Mouse (Mus musculus) forebrain, embryonic 10.5 days (tissue): ENCODE results near the gene Slc5a10. TPM values are rescaled to one million over a fixed set of nuclear protein-coding genes. Genes with fewer than 3 reads are reported as not detected.
A peak's percentile ranks its signal among the peaks of the same experiment; 100 is the strongest.

Experiments
- DNase-seq: peaks from one replicate; pipeline ENCODE4 v3.0.0-alpha.2; 2017; ENCODE audit warnings: low spot score; ENCODE audit errors: extremely low spot score
- H3K27ac ChIP-seq: fragments of 300-500 bp; sonication (generic); 2 replicates; pipeline ENCODE4 v1.5.1; 2016; ENCODE audit warnings: mild to moderate bottlenecking
- H3K27me3 ChIP-seq: fragments of 300-500 bp; sonication (generic); 2 replicates; pipeline ENCODE4 v1.6.1; 2016; ENCODE audit warnings: mild to moderate bottlenecking; ENCODE audit not compliant: poor library complexity, severe bottlenecking
- H3K36me3 ChIP-seq: fragments of 300-500 bp; sonication (generic); replicated peaks from 2 replicates; pipeline ENCODE4 v1.6.1; 2016; ENCODE audit warnings: mild to moderate bottlenecking, moderate library complexity
- H3K4me1 ChIP-seq: fragments of 300-500 bp; sonication (generic); 2 replicates; pipeline ENCODE4 v1.6.1; 2016
- H3K4me3 ChIP-seq: fragments of 300-500 bp; sonication (generic); 2 replicates; pipeline ENCODE4 v1.5.1; 2016; ENCODE audit warnings: mild to moderate bottlenecking, moderate library complexity
- H3K9me3 ChIP-seq: fragments of 300-500 bp; sonication (generic); 2 replicates; pipeline ENCODE4 v1.6.1; 2016; ENCODE audit warnings: mild to moderate bottlenecking, moderate library complexity
- WGBS: fragments of 180-500 bp; shearing (Covaris S2); methylation state at CpG from one replicate; pipeline ENCODE4 v1.1.7; 2016; 5-methylcytosine and 5-hydroxymethylcytosine counted together
- polyA plus RNA-seq: library from polyadenylated mRNA; unstranded; fragments of >200 nt; fragmentation: Nextera tagmentation; extraction: Ambion mirVana; gene quantifications from 2 replicates; pipeline ENCODE4 v1.2.1, GENCODE M21; 2016

The Slc5a10 gene
- polyA plus RNA-seq = 0.07 and 0.12 TPM in 2 replicates

GRCm38 (mm10) chr11:61720636-61721035 is at the start of gene Slc5a10:
TSS of gene Slc5a10 (minus strand) at chr11:61720826.
- 92% methylated on average over 3 of the region's 3 CpGs for WGBS
- H3K4me1 ChIP-seq = no peaks in the 10 kb centered on the region
- no peaks in the 10 kb centered on the region for H3K36me3 ChIP-seq
- no peaks in the 10 kb centered on the region for H3K27me3 ChIP-seq
- no peak for DNase-seq
- H3K4me3 ChIP-seq = no peak within 1 kb of the TSS
- H3K27ac ChIP-seq = no peak within 1 kb of the TSS
- H3K9me3 ChIP-seq = no peaks in the 10 kb centered on the region

- Histone ChIP-seq H3K27me3 (no peaks in the 10 kb centered on the region), H3K4me3 (peak within 1 kb of the TSS; percentile 70), H3K4me1 (peaks cover 13% of the 10 kb centered on the region), H3K9me3 (no peaks in the 10 kb centered on the region), H3K27ac (peak within 1 kb of the TSS; percentile 95), H3K36me3 (peaks cover 28% of the 10 kb centered on the region)
- DNase-seq = peak; percentile 100
- WGBS = under 1% methylated on average over 51 of the region's 51 CpGs
Observed at GRCm38 (mm10) chr11:61761584-61762407, 41.2 kb upstream of the Slc5a10 start, which contains the start of gene Prpsap2. TSS of gene Prpsap2 (minus strand) at chr11:61762088.

GRCm38 (mm10) chr11:61760518-61760917 is 39.9 kb upstream of the Slc5a10 start:
- no peak overlapping the region for H3K27ac ChIP-seq
- no peak for DNase-seq
- WGBS = 81% methylated on average over 5 of the region's 5 CpGs
- H3K4me1 ChIP-seq = peaks cover 13% of the 10 kb centered on the region
- H3K36me3 ChIP-seq = peaks cover 41% of the 10 kb centered on the region
- peak overlapping the region; percentile 70 for H3K4me3 ChIP-seq
- no peaks in the 10 kb centered on the region for H3K9me3 ChIP-seq
- no peaks in the 10 kb centered on the region for H3K27me3 ChIP-seq

GRCm38 (mm10) chr11:61757151-61757550 is 36.5 kb upstream of the Slc5a10 start:
- H3K4me1 ChIP-seq = peaks cover 13% of the 10 kb centered on the region
- H3K9me3 ChIP-seq = no peaks in the 10 kb centered on the region
- no peaks in the 10 kb centered on the region for H3K27me3 ChIP-seq
- H3K27ac ChIP-seq = no peak overlapping the region
- H3K4me3 ChIP-seq = no peak overlapping the region
- WGBS = 88% methylated on average over 2 of the region's 2 CpGs
- peaks cover 72% of the 10 kb centered on the region for H3K36me3 ChIP-seq
- DNase-seq = no peak

- peaks cover 97% of the 10 kb centered on the region for H3K36me3 ChIP-seq
- no peak for DNase-seq
- no peaks in the 10 kb centered on the region for H3K9me3 ChIP-seq
- H3K4me1 ChIP-seq = no peaks in the 10 kb centered on the region
- no peaks in the 10 kb centered on the region for H3K27me3 ChIP-seq
- H3K27ac ChIP-seq = no peak overlapping the region
- WGBS = 80% methylated on average over 5 of the region's 5 CpGs
- H3K4me3 ChIP-seq = no peak overlapping the region
Observed at GRCm38 (mm10) chr11:61751612-61752011, 31.0 kb upstream of the Slc5a10 start.

- no peaks in the 10 kb centered on the region for H3K27me3 ChIP-seq
- H3K4me3 ChIP-seq = no peak overlapping the region
- DNase-seq = no peak
- H3K9me3 ChIP-seq = no peaks in the 10 kb centered on the region
- H3K4me1 ChIP-seq = no peaks in the 10 kb centered on the region
- 93% methylated on average over 3 of the region's 3 CpGs for WGBS
- H3K36me3 ChIP-seq = peaks cover 98% of the 10 kb centered on the region
- no peak overlapping the region for H3K27ac ChIP-seq
Observed at GRCm38 (mm10) chr11:61747161-61747560, 26.5 kb upstream of the Slc5a10 start.

- no peak for DNase-seq
- no peak overlapping the region for H3K27ac ChIP-seq
- 92% methylated on average over 9 of the region's 9 CpGs for whole genome bisulfite sequencing
- no peak overlapping the region for H3K4me3 ChIP-seq
- no peaks in the 10 kb centered on the region for H3K4me1 ChIP-seq
- no peaks in the 10 kb centered on the region for H3K27me3 ChIP-seq
- H3K36me3 ChIP-seq = peaks cover 98% of the 10 kb centered on the region
- H3K9me3 ChIP-seq = no peaks in the 10 kb centered on the region
Observed at GRCm38 (mm10) chr11:61745781-61746180, 25.2 kb upstream of the Slc5a10 start.

GRCm38 (mm10) chr11:61744460-61744859 is 23.8 kb upstream of the Slc5a10 start:
- Histone ChIP-seq H3K27ac (no peak overlapping the region), H3K4me3 (no peak overlapping the region), H3K4me1 (no peaks in the 10 kb centered on the region), H3K36me3 (peaks cover 98% of the 10 kb centered on the region), H3K9me3 (no peaks in the 10 kb centered on the region), H3K27me3 (no peaks in the 10 kb centered on the region)
- whole genome bisulfite sequencing = 70% methylated on average over 3 of the region's 3 CpGs
- no peak for DNase-seq

GRCm38 (mm10) chr11:61743768-61744167 is 23.1 kb upstream of the Slc5a10 start:
- Histone ChIP-seq H3K36me3 (peaks cover 98% of the 10 kb centered on the region), H3K9me3 (no peaks in the 10 kb centered on the region), H3K4me3 (no peak overlapping the region), H3K27me3 (no peaks in the 10 kb centered on the region), H3K4me1 (no peaks in the 10 kb centered on the region), H3K27ac (no peak overlapping the region)
- WGBS = 90% methylated on average over 3 of the region's 3 CpGs
- DNase-seq = no peak

GRCm38 (mm10) chr11:61740500-61740899 is 19.9 kb upstream of the Slc5a10 start:
- H3K27ac ChIP-seq = no peak overlapping the region
- WGBS = 93% methylated on average over 1 of the region's 1 CpGs
- no peaks in the 10 kb centered on the region for H3K27me3 ChIP-seq
- H3K4me1 ChIP-seq = no peaks in the 10 kb centered on the region
- no peak overlapping the region for H3K4me3 ChIP-seq
- peaks cover 100% of the 10 kb centered on the region for H3K36me3 ChIP-seq
- no peaks in the 10 kb centered on the region for H3K9me3 ChIP-seq
- no peak for DNase-seq

GRCm38 (mm10) chr11:61737290-61737689 is 16.7 kb upstream of the Slc5a10 start:
- no peaks in the 10 kb centered on the region for H3K27me3 ChIP-seq
- no peaks in the 10 kb centered on the region for H3K9me3 ChIP-seq
- H3K27ac ChIP-seq = no peak overlapping the region
- H3K36me3 ChIP-seq = peaks cover 100% of the 10 kb centered on the region
- no peak for DNase-seq
- H3K4me1 ChIP-seq = no peaks in the 10 kb centered on the region
- WGBS = 95% methylated on average over 1 of the region's 1 CpGs
- H3K4me3 ChIP-seq = no peak overlapping the region

- 93% methylated on average over 7 of the region's 7 CpGs for WGBS
- no peak overlapping the region for H3K27ac ChIP-seq
Observed at GRCm38 (mm10) chr11:61732672-61733071, 12.0 kb upstream of the Slc5a10 start.

GRCm38 (mm10) chr11:61728037-61728436 is 7.4 kb upstream of the Slc5a10 start:
- 73% methylated on average over 2 of the region's 2 CpGs for WGBS
- no peaks in the 10 kb centered on the region for H3K9me3 ChIP-seq
- H3K4me3 ChIP-seq = no peak overlapping the region
- H3K4me1 ChIP-seq = no peaks in the 10 kb centered on the region
- H3K27me3 ChIP-seq = no peaks in the 10 kb centered on the region
- DNase-seq = no peak
- peaks cover 68% of the 10 kb centered on the region for H3K36me3 ChIP-seq
- no peak overlapping the region for H3K27ac ChIP-seq

More at GRCm38 (mm10) chr11:61732672-61733071, 12.0 kb upstream of the Slc5a10 start:
- H3K36me3 ChIP-seq = peaks cover 96% of the 10 kb centered on the region
- DNase-seq = no peak
- no peak overlapping the region for H3K4me3 ChIP-seq
- H3K9me3 ChIP-seq = no peaks in the 10 kb centered on the region
- H3K4me1 ChIP-seq = no peaks in the 10 kb centered on the region
- no peaks in the 10 kb centered on the region for H3K27me3 ChIP-seq
